9 mouse cellular contexts compared by ENCODE assay signal in genomic region chr8:122764790-122765474, GRCm38 (mm10).
"Had no signal": no experiment of that assay in that cellular context is flagged by ENCODE, and none has a peak within 500 bp of the region (broad histone marks: within the 10 kb centered on the region; RNA-seq: fewer than 3 reads in every experiment).

No protein-coding gene starts in this region.

- ATAC-seq: liver, embryonic 12.5 days had no signal

- DNase-seq: kidney, postnatal 25 days; lung, embryonic 14.5 days; lung, postnatal 10 days; midbrain, embryonic 14.5 days; right cerebral cortex, adult 18-20 months; right cerebral cortex, postnatal 25 days; thymus, adult 2 months; thymus, postnatal 4 days had no signal
